Mouse (Mus musculus): ENCODE data around the gene Evx2. TPM values are rescaled to one million over a fixed set of nuclear protein-coding genes. Genes with fewer than 3 reads are reported as not detected.
A peak's percentile ranks its signal among the peaks of the same experiment; 100 is the strongest.

The Evx2 gene
- polyA plus RNA-seq, 1 experiment from 2014 or later, result 0.58 TPM

GRCm38 (mm10) chr2:74685059-74685603 lies 25.8 kb upstream of the Evx2 start:
- H3K36me3 ChIP-seq (ENCODE audit: control insufficient read depth, insufficient read depth, low read length), result no peaks in the 10 kb centered on the region
- H3K9ac ChIP-seq (ENCODE audit: low read depth, low read length), result no peak overlapping the region
- peaks cover 76% of the 10 kb centered on the region for H3K27me3 ChIP-seq (replicated peaks; ENCODE audit: control insufficient read depth, insufficient read depth, low read length)
- 13% methylated on average over 4 of the region's 4 CpGs for WGBS
- peaks cover 12% of the 10 kb centered on the region; the same call in 1 of the 2 replicates for H3K4me1 ChIP-seq (ENCODE audit: control insufficient read depth, insufficient read depth, low read depth, low read length)
- no peaks in the 10 kb centered on the region; the same call in 1 of the 2 replicates for H3K9me3 ChIP-seq (ENCODE audit: control insufficient read depth, low read length)
- no peak overlapping the region for H3K4me3 ChIP-seq (ENCODE audit: low read length)
- ATAC-seq, result no peak
- no peak overlapping the region for H3K27ac ChIP-seq (ENCODE audit: low read depth, low read length)
- no peak overlapping the region for H3K4me2 ChIP-seq (ENCODE audit: low read length)

DNA sequence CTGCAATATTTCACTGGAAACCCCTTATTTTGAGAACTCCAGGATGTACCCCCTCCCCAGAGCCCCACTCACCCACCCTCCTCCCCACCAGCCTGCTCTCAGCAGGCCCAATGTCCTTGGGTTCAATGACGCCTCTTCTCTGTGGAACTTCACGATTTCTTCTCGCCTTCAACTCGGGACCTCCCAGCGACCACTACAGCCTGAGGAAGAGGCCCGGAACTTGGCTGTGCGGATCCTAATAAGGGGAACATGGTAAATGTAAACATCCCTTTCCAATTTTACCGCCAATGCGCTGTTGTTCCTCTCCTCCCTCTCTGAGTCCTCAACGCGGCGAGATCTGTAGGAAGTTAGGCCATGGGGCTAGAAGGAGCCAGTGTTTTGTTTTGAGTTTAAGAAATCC lies 24.7 kb upstream of the Evx2 start:
- no peak overlapping the region for H3K4me3 ChIP-seq (ENCODE audit: low read length)

DNA sequence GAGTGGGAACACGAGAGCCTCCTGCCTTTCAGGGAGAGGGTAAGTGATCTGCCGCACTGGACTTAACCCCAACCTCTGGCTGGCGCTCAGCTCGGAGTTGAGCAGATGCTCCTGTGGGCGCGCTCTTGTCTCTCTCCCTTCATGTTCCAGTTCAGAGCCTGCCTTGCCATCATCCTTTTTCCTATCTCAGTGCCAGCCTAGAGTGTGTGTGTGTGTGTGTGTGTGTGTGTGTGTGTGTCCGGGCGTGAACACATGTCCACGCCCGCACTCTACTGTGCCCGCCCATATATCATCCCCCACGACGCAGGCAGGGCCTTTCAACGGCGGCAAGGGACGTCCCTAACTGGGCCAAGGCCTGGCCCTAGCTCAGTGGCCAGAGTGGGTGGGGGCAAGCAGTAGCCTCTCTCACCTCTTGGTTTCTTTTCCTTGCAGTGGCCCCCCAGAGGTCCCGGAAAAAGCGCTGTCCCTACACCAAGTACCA lies 24.2 kb upstream of the Evx2 start:
- peak; percentile 14; the same call in 1 of the 2 replicates for ATAC-seq
- under 1% methylated on average over 18 of the region's 18 CpGs for WGBS
- no peak overlapping the region for H3K4me2 ChIP-seq (ENCODE audit: low read length)
- H3K27me3 ChIP-seq (replicated peaks; ENCODE audit: control insufficient read depth, insufficient read depth, low read length), result peaks cover 77% of the 10 kb centered on the region
- H3K9ac ChIP-seq (ENCODE audit: low read depth, low read length), result no peak overlapping the region
- H3K36me3 ChIP-seq (ENCODE audit: control insufficient read depth, insufficient read depth, low read length), result no peaks in the 10 kb centered on the region
- H3K9me3 ChIP-seq (ENCODE audit: control insufficient read depth, low read length), result no peaks in the 10 kb centered on the region; the same call in 1 of the 2 replicates
- peaks cover 12% of the 10 kb centered on the region; the same call in 1 of the 2 replicates for H3K4me1 ChIP-seq (ENCODE audit: control insufficient read depth, insufficient read depth, low read depth, low read length)
- no peak overlapping the region for H3K27ac ChIP-seq (ENCODE audit: low read depth, low read length)
- no peak overlapping the region for H3K4me3 ChIP-seq (ENCODE audit: low read length)

More for the DNA sequence above, 24.7 kb upstream of the Evx2 start:
- Histone ChIP-seq H3K9ac (ENCODE audit: low read depth, low read length) (no peak overlapping the region), H3K9me3 (ENCODE audit: control insufficient read depth, low read length) (no peaks in the 10 kb centered on the region; the same call in 1 of the 2 replicates), H3K27me3 (replicated peaks; ENCODE audit: control insufficient read depth, insufficient read depth, low read length) (peaks cover 75% of the 10 kb centered on the region), H3K27ac (ENCODE audit: low read depth, low read length) (no peak overlapping the region), H3K4me2 (ENCODE audit: low read length) (no peak overlapping the region), H3K4me1 (ENCODE audit: control insufficient read depth, insufficient read depth, low read depth, low read length) (peaks cover 12% of the 10 kb centered on the region; the same call in 1 of the 2 replicates), H3K36me3 (ENCODE audit: control insufficient read depth, insufficient read depth, low read length) (no peaks in the 10 kb centered on the region)
- no peak for ATAC-seq
- WGBS, result 0% methylated on average over 12 of the region's 12 CpGs

GRCm38 (mm10) chr2:74682796-74683195 lies 23.4 kb upstream of the Evx2 start:
- no peaks in the 10 kb centered on the region for H3K36me3 ChIP-seq (ENCODE audit: control insufficient read depth, insufficient read depth, low read length)
- H3K9me3 ChIP-seq (ENCODE audit: control insufficient read depth, low read length), result no peaks in the 10 kb centered on the region; the same call in 1 of the 2 replicates
- 2% methylated on average over 43 of the region's 51 CpGs for WGBS
- no peak overlapping the region for H3K9ac ChIP-seq (ENCODE audit: low read depth, low read length)
- H3K27ac ChIP-seq (ENCODE audit: low read depth, low read length), result no peak overlapping the region
- 0 out of 2 replicates have a peak overlapping the region, but pooled peaks have one; percentile 6 for H3K4me3 ChIP-seq (ENCODE audit: low read length)
- peak overlapping the region; percentile 30; the same call in 1 of the 2 replicates for H3K4me2 ChIP-seq (ENCODE audit: low read length)
- H3K4me1 ChIP-seq (ENCODE audit: control insufficient read depth, insufficient read depth, low read depth, low read length), result peaks cover 12% of the 10 kb centered on the region; the same call in 1 of the 2 replicates
- ATAC-seq, result no peak
- H3K27me3 ChIP-seq (replicated peaks; ENCODE audit: control insufficient read depth, insufficient read depth, low read length), result peaks cover 81% of the 10 kb centered on the region

- no peaks in the 10 kb centered on the region; the same call in 1 of the 2 replicates for H3K9me3 ChIP-seq (ENCODE audit: control insufficient read depth, low read length)
- H3K4me3 ChIP-seq (ENCODE audit: low read length), result peak overlapping the region; percentile 2; the same call in 1 of the 2 replicates
- H3K27me3 ChIP-seq (replicated peaks; ENCODE audit: control insufficient read depth, insufficient read depth, low read length), result peaks cover 81% of the 10 kb centered on the region
- peaks cover 12% of the 10 kb centered on the region; the same call in 1 of the 2 replicates for H3K4me1 ChIP-seq (ENCODE audit: control insufficient read depth, insufficient read depth, low read depth, low read length)
- under 1% methylated on average over 58 of the region's 78 CpGs for WGBS
- ATAC-seq, result no peak
- peak overlapping the region; percentile 6 for H3K4me2 ChIP-seq (ENCODE audit: low read length)
- H3K36me3 ChIP-seq (ENCODE audit: control insufficient read depth, insufficient read depth, low read length), result no peaks in the 10 kb centered on the region
- no peak overlapping the region for H3K27ac ChIP-seq (ENCODE audit: low read depth, low read length)
- no peak overlapping the region for H3K9ac ChIP-seq (ENCODE audit: low read depth, low read length)
Measured at GRCm38 (mm10) chr2:74681594-74682531, 22.5 kb upstream of the Evx2 start.

GRCm38 (mm10) chr2:74680561-74681398 lies 21.4 kb upstream of the Evx2 start:
- 2% methylated on average over 21 of the region's 21 CpGs for WGBS
- no peak overlapping the region for H3K4me2 ChIP-seq (ENCODE audit: low read length)
- H3K4me1 ChIP-seq (ENCODE audit: control insufficient read depth, insufficient read depth, low read depth, low read length), result peaks cover 12% of the 10 kb centered on the region; the same call in 1 of the 2 replicates
- H3K9me3 ChIP-seq (ENCODE audit: control insufficient read depth, low read length), result no peaks in the 10 kb centered on the region; the same call in 1 of the 2 replicates
- H3K36me3 ChIP-seq (ENCODE audit: control insufficient read depth, insufficient read depth, low read length), result no peaks in the 10 kb centered on the region
- H3K27ac ChIP-seq (ENCODE audit: low read depth, low read length), result no peak overlapping the region
- H3K27me3 ChIP-seq (replicated peaks; ENCODE audit: control insufficient read depth, insufficient read depth, low read length), result peaks cover 80% of the 10 kb centered on the region
- no peak overlapping the region for H3K4me3 ChIP-seq (ENCODE audit: low read length)
- no peak overlapping the region for H3K9ac ChIP-seq (ENCODE audit: low read depth, low read length)
- no peak for ATAC-seq

DNA sequence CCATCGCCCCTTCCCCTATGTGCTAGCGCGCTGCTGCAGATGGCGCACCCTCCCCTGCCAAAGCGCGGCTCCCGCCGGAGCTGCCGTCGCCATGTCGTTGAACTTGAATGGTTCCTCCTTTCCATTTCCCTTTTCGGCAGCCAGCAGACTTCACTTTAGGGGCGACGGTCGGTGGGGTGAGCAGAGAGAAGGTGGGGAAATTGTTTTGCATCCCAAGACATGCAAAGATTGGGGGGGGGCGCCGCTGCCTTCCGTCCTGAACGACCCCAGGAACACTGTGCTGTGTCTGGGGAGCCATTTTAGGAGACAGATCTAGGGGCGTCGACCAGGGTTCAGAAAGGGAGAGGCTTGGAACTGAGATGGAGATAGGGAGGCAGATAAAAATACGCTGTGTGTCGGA lies 20.6 kb upstream of the Evx2 start:
- H3K4me2 ChIP-seq (ENCODE audit: low read length), result no peak overlapping the region
- H3K36me3 ChIP-seq (ENCODE audit: control insufficient read depth, insufficient read depth, low read length), result no peaks in the 10 kb centered on the region
- 1% methylated on average over 23 of the region's 23 CpGs for WGBS
- no peak for ATAC-seq
- H3K27ac ChIP-seq (ENCODE audit: low read depth, low read length), result no peak overlapping the region
- H3K9ac ChIP-seq (ENCODE audit: low read depth, low read length), result no peak overlapping the region
- H3K4me3 ChIP-seq (ENCODE audit: low read length), result no peak overlapping the region
- peaks cover 81% of the 10 kb centered on the region for H3K27me3 ChIP-seq (replicated peaks; ENCODE audit: control insufficient read depth, insufficient read depth, low read length)
- H3K4me1 ChIP-seq (ENCODE audit: control insufficient read depth, insufficient read depth, low read depth, low read length), result peaks cover 12% of the 10 kb centered on the region; the same call in 1 of the 2 replicates
- H3K9me3 ChIP-seq (ENCODE audit: control insufficient read depth, low read length), result no peaks in the 10 kb centered on the region; the same call in 1 of the 2 replicates

GRCm38 (mm10) chr2:74679596-74679971 lies 20.2 kb upstream of the Evx2 start:
- H3K9me3 ChIP-seq (ENCODE audit: control insufficient read depth, low read length), result no peaks in the 10 kb centered on the region; the same call in 1 of the 2 replicates
- no peaks in the 10 kb centered on the region for H3K36me3 ChIP-seq (ENCODE audit: control insufficient read depth, insufficient read depth, low read length)
- H3K4me1 ChIP-seq (ENCODE audit: control insufficient read depth, insufficient read depth, low read depth, low read length), result peaks cover 12% of the 10 kb centered on the region; the same call in 1 of the 2 replicates
- no peak overlapping the region for H3K27ac ChIP-seq (ENCODE audit: low read depth, low read length)
- ATAC-seq, result no peak
- 2% methylated on average over 26 of the region's 26 CpGs for WGBS
- H3K4me3 ChIP-seq (ENCODE audit: low read length), result no peak overlapping the region
- no peak overlapping the region for H3K9ac ChIP-seq (ENCODE audit: low read depth, low read length)
- H3K27me3 ChIP-seq (replicated peaks; ENCODE audit: control insufficient read depth, insufficient read depth, low read length), result peaks cover 81% of the 10 kb centered on the region
- no peak overlapping the region for H3K4me2 ChIP-seq (ENCODE audit: low read length)

All from hindbrain, embryonic 16.5 days (tissue).